Mouse (Mus musculus): ENCODE data around the gene Hapln2. TPM values are rescaled to one million over a fixed set of nuclear protein-coding genes. Genes with fewer than 3 reads are reported as not detected.

The Hapln2 gene
- total RNA-seq (2015) (not detected in 2 replicates), total RNA-seq (2017) (not detected in 2 replicates)

GRCm38 (mm10) chr3:88027434-88028186, at the start of gene Hapln2:
Gene Hapln2 (minus strand): TSS chr3:88027583.
- ATAC-seq (replicated peaks; ENCODE audit: poor library complexity) = peak; percentile 48; the same call in 1 of the 2 replicates

GRCm38 (mm10) chr3:88074766-88075165, 47.4 kb upstream of the Hapln2 start:
- no peak for ATAC-seq (replicated peaks; ENCODE audit: poor library complexity)

- ATAC-seq (replicated peaks; ENCODE audit: poor library complexity) = no peak
Measured at GRCm38 (mm10) chr3:88074351-88074750, 47.0 kb upstream of the Hapln2 start.

DNA sequence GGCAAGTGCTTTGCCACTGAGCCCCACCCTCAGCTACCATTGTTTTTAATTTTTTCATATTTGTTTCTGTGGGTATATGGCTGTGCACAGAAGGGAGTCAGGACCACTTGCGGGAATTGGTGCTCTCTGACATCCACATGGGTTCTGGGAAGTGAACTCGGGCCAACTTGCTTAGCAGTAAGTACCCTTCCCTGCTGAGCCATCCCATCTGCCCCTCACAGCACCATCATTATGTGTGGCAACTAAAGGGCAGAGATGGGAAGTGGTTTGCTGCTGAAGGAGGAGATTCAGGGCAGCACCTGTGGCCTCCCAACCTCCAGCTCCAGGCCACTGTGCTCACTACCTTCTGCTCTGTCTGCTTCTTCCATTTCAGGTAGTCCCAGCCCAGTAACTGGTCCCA, 46.2 kb upstream of the Hapln2 start:
- ATAC-seq (replicated peaks; ENCODE audit: poor library complexity) = no peak

GRCm38 (mm10) chr3:88071783-88072182, 44.4 kb upstream of the Hapln2 start:
- peak; percentile 98 for ATAC-seq (replicated peaks; ENCODE audit: poor library complexity)

DNA sequence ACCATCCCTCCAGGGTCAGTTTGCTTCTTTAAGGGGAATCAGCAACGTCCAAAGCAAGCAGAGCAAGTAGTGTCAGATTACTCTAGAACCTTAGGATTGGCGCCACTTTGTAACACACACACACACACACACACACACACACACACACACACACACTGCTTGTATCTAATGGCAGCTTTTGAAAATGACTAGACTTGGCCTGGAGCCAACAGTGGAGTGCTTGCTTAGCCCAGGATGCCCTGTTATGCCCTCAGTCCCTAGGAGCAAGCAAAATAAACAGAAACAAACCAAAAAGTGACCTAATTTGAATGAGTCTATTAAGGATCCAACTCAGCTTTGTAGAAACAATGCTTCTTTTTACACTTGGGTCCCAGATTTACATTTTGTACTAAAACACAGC, 41.0 kb upstream of the Hapln2 start:
- no peak for ATAC-seq (replicated peaks; ENCODE audit: poor library complexity)

DNA sequence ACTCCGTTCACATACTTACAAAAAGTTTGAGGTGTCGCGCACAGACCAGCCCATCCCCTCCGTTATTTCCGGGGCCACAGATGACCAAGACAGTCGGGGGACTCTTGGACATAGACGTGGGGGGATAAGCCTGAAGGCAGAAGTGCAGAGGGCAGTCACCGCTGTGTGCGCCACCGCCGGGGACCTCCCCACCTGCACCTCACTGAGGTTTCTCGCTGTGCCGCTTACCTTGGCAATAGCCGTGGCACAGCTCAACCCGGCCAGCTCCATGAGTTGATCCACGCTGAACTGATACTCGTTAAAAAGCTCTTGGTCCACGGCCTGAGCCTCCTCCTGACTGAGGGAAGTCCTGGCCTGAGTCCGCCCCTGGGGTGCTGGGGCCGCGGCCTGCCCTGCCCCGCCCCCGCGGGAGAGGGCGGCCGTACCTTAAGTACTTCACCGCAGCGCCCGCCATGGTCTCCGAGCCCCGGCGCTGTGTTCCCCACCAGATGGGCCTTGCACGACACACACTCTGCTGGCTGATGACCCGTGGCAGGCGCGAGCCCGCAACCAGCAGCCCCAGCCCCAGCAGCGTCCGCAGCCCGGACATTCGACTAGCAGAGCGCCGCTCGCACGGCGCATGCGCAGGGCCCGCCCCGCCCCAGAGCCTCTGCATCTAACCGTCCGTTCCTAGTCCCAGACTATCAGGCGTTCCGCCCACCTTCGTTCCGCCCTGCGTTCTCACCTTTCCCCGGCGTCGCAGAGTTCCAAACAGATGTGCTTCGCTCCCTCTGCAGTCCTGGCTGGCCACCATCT, 30.7 kb upstream of the Hapln2 start, which contains the start of gene Naxe:
TSS of gene Naxe (minus strand) at position 594 of the 795 bp plus-strand sequence.
- ATAC-seq (replicated peaks; ENCODE audit: poor library complexity) = peak; percentile 92

- ATAC-seq (replicated peaks; ENCODE audit: poor library complexity) = no peak
Measured at GRCm38 (mm10) chr3:88057030-88057429, 29.6 kb upstream of the Hapln2 start.

DNA sequence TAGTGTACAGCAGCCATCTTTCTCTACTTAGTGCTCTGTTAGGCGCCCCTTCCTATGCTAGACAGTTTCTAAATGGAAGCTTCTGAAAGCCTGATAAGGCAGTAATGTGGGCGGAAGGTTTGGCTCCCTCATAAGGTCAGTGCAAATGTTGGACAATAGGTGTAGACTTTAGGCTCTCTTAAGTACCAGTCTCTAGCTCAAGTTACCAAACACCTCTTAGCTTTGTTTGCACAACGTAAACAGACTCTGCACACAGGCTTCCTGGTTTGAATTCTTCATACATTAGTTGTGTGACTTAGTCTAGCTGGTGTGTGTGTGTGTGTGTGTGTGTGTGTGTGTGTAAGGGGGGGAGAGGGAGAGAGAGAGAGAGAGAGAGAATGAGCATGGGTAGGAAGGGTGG, 22.1 kb upstream of the Hapln2 start:
- ATAC-seq (replicated peaks; ENCODE audit: poor library complexity) = no peak

- ATAC-seq (replicated peaks; ENCODE audit: poor library complexity) = peak; percentile 100
Measured at GRCm38 (mm10) chr3:88042661-88043421, 15.5 kb upstream of the Hapln2 start, which contains the start of gene Gpatch4. Gene Gpatch4 (plus strand): TSS chr3:88043108.

- ATAC-seq (replicated peaks; ENCODE audit: poor library complexity) = no peak
Measured at GRCm38 (mm10) chr3:88035561-88036293, 8.3 kb upstream of the Hapln2 start.

GRCm38 (mm10) chr3:88033506-88033905, 6.1 kb upstream of the Hapln2 start:
- no peak for ATAC-seq (replicated peaks; ENCODE audit: poor library complexity)

GRCm38 (mm10) chr3:88030608-88031395, 3.4 kb upstream of the Hapln2 start:
- ATAC-seq (replicated peaks; ENCODE audit: poor library complexity) = no peak

DNA sequence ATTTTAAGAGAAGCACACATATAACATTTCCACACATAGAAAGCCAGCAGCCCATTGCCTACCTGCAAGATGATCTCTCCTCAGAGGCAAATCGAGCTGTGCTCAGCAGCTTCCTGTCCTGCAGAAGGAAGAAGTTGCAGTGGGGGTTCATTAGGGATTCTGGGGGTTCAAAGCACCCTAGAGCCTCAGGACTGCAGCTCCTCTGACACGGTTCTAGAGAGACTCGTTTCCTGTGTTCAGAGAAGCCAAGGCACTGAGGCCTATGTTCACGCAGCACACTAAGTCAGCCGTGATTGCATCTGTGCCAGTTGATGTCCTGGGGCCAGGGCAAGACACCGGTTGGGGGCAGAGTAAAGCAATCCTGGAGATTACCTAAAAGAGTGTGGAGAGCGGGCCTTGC, 560 bp downstream of the Hapln2 start:
- no peak for ATAC-seq (replicated peaks; ENCODE audit: poor library complexity)

- peak; percentile 42; the same call in 1 of the 2 replicates for ATAC-seq (replicated peaks; ENCODE audit: poor library complexity)
Measured at GRCm38 (mm10) chr3:88023192-88024074, 4.0 kb downstream of the Hapln2 start.

- peak; percentile 94 for ATAC-seq (replicated peaks; ENCODE audit: poor library complexity)
Measured at GRCm38 (mm10) chr3:88022322-88023191, 4.8 kb downstream of the Hapln2 start.

DNA sequence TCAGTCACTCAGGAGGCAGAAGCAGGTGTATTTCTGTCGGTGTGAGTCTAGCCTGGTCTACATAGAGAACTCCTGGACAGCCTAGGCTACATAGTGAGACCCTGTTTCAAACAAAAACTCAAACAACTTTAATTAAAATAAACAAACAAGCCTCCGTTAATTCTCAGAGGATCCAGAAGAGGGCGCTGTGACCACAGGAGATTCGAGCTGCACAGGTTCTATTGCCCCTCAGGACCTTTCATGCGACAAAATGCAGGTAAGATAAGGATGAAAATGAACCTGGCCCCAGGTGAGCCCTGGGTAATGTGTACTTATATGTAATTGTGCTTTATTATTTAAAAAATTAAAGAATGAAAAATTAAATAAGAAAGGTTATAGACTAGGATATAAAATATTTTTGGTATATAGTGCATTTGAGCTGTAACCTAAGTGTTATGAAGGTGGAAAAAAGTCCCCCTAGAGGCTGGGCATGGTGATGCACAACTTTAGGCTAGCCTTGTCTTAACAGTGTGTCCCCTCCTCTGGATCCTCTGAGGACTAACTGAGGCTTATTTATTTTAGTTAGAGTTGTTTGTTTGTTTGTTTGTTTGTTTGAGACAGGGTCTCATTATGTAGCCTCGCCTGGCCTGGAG, 16.6 kb downstream of the Hapln2 start:
- peak; percentile 85 for ATAC-seq (replicated peaks; ENCODE audit: poor library complexity)
